Mouse (Mus musculus) embryo, embryonic 11 days (tissue): ENCODE measurements at regions not wholly inside any gene's neighbourhood (a gene's known extent, or its start where the extent isn't known, plus 50 kb on each side); places are given as distances from the start of the nearest gene placed in this dataset.

ENCODE experiments used
- DNase-seq: peaks from one replicate; pipeline ENCODE4 v3.0.0-alpha.2; 2015

DNA sequence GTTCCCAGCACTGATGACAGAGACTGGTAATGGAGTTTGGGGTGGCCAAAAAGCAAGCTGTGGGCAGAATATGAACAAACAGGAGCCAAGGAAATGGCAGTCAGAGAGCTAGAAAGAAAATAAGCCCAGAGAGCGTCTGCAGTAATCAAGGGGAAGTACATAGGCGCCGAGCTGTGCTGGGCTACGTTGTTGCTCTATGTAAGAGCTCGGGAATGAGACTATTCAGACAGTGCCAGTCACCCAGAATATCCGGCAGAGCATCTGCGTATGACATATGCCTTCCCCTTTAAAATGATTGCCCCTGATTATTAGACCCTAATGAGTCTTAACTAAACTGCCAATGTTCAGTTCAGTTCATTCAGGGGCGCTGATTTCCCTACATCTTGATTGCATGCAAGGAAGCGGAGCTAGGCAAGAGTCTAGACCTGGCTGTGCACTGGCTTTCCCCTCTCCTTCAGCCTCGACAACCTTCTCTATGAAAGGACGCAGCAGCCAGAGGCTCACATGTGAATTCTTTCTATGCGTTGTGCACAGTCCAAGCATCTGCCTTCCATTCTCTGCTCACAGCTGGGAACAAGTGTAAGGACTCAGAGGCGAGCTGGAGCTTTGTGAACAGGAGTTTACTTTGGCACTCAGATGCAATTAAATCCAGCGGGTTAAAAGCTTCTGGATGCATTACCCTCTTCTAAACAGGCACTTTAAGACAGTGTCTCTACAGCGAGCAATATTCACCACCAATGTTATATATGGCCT is 125.7 kb upstream of the Gdf10 start:
- DNase-seq: peak; percentile 42

DNA sequence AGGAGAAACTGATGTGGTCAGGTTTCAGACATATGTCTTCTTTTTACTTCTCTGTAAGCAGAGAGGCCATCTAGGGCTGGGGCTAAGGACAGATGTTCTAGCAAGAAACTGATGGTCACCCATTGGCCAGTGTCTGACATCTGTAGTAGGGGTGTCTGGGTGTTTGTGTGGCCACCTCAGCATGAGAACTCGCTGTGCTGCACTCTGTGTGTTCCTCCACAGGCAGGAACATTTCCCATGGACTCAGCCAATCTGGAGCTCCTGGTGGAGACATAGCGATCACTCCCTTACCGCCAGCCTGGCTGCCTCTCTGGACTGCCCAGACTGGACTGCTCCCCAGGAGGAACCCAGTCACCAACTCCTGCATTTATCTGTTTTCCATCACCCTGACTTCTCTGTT is 119.1 kb upstream of the Gdf10 start:
- no peak for DNase-seq

DNA sequence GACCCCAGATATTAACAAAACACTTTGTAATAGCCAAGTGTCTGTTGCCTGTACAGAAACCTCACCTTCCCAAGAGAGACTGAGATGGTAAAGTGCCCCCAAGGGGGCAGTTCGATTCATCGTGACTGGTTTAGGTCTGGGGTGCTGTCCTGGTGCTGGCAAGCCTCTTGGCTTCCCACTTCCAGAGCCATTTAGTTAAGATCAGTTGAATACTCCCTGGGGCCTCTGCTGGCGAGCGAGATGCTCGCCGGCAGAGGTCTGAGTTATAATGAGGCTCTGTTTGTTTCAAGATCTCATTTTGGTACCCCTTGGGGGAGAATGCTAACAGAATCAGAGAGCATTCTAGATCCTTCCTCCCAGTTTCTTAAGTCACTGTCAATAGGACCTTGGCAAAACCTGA is 118.7 kb upstream of the Gdf10 start:
- no peak for DNase-seq

DNA sequence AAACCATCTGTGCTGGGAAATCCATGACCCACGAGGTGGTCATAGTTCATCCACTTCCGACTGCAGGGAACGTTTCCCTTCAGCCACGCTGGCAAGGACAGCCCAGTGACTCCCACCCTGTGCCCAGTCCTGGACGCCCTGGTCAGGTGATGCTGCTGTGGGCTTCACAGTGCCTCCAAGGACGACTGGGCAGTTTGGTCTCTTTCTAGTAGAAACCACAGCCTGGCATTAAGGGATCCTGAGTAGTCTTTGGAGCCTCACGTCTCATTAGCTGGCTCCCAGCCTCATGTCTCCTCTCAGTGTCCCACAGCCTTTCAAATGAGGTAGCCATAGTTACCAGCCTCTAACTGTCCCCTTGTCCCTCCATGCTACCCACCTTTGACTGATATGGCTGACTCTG is 116.2 kb upstream of the Gdf10 start:
- DNase-seq: no peak

DNA sequence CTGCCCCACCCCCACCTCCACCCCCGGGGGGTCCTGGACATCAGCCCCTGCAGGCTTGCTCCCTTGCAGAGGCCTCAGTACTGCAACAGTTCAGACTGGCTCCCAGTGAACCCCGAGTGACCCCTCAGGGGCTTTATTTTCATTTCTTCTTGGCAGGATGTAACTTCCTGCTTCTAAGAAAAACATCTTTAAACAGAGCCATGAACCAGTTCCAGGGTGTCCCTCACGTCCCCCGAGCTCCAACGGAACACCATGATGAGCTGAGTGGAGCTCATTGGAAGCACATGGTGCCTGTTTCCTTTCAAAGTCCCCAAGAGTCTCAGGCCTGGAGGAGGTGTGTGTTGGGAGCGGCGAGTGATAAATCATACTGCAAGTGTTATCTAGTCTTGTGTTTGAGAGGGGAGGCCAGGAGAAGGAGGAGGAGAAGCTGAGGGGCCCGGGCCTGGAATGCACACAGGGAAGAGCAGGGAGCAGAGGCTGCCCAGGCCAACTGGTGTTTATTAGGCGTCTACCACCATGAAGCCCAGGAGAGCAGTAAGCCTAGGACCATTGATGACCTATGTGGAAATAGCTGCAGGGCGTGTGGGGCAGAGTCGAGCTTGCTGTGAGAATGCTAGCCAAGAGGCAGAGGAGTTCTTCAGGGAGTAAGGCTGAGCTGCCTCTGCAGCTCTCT is 114.7 kb upstream of the Gdf10 start:
- DNase-seq: peak; percentile 53

DNA sequence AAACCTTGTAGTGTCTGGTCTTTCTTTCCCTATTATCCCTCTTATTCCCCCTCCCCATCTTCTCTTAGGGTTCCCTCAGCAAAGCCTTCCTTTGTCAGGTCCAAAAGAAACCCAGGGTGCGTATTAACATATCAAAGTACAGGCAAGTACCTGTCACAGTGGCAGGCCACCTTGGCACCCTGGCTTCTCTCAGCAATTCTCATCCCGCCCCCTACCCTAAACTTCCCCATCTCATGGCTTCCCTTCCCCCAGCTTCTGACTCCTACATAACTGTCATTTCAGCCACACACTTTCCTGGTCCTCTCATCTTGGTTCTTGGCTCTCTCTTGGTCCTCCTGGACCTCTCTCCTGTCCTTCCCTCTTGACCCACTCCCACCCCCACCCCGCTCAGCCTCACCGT is 112.8 kb upstream of the Gdf10 start:
- no peak for DNase-seq

DNA sequence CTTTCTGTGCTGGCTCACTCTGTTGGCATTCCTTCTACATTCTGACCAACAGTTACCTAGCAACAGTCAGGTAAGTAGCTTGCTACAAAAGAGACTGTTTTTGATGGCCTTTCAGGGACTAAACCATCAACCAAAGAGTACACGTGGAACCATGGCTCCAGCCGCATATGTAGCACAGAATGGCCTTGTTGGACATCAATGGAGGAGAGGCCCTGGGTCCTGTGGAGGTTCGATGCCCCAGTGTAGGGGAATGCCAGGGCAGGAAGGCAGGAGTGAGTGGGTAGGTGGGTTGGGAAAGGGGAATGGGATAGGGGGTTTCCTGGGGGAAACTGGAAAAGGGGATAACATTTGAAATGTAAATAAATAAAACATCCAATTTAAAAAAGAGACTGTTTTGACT is 112.1 kb upstream of the Gdf10 start:
- no peak for DNase-seq

DNA sequence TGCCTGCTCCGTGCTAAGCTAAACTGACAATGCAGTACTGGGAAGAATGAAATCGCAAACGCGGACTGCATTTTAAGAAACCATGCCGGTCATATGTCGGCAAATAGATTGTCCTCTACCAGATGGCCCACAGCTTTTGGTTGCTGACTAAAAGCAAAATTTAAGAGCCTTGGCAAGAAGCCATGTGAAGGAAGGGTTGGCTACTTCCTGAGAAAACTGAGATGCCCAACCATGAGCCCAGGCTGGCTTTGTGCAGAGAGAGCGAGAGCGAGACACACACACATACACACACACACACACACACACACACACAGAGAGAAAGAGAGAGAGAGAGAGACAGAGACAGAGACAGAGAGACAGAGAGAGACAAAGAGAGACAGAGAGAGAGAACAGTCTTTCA is 111.1 kb upstream of the Gdf10 start:
- no peak for DNase-seq

DNA sequence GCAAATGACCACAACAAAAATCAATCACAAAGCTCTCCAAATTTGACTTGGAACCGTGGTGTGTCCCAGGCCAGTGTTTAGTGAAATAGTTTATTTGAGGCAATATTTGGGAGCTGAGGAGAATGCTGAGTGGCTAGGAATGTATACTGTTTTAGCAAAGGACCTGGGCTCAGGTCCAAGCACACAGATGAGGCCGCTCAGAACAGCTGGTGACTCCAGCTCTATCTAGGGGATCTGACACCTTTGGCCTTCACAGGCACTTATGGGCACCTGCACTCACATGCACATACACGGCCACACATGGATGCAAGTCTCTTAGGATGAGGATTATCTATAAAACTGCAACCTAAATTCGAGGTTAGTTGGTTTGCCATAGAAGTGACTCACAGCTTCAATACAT is 110.6 kb upstream of the Gdf10 start:
- no peak for DNase-seq

DNA sequence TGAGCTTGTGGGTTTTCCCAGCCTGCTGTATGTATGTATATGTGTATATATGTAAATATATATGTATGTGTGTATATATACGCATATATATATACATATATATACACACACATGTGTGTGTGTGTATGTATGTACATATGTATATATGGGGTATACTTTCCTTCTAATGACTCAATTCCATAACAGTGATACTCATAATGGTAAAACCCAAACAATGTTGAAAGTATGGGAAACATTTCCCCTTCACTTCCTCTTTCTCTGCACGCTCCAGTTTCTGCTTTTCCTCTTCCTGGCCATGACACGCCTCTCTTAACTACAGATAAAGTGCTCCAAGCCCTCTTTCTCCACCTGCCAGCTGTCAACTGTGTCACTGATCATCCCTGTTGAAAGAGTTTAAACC is 110.1 kb upstream of the Gdf10 start:
- no peak for DNase-seq

DNA sequence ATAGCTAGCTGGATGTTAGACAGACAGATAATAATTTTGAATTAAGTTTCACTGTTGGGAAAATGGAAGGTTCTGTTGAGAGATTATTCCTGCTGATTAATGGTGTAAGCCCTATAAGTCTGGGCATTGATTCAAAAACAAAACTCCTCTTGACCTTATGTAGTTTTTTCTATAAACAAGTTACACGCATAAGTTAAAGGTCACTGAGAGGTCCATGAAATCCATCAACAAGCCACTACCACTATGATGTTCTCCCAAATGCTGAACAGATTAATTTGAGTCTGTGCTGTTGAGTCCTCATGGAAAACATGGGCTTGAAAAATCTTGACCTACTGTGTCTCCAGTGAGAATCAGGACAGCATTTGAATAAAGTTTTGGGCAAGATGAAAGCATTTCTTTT is 109.3 kb upstream of the Gdf10 start:
- DNase-seq: no peak

DNA sequence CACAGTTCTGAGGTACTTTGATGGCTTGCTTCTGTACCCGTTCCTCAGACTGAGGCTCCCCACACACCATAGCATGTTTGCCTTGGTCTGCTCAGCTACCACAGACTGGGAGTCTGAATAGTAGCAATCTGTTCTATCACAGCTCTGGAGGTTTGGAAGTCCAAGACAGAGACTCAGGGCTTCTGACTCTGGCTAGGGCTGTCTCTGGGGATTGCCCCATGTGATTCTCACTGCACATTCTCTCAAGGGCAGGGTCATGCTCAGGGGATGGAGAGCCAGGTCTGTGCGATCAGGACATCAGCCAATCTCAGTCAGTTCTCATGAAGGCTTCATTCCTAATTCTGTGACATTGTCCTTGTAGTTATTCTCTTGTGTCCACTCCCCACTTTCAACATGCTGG is 108.8 kb upstream of the Gdf10 start:
- no peak for DNase-seq

DNA sequence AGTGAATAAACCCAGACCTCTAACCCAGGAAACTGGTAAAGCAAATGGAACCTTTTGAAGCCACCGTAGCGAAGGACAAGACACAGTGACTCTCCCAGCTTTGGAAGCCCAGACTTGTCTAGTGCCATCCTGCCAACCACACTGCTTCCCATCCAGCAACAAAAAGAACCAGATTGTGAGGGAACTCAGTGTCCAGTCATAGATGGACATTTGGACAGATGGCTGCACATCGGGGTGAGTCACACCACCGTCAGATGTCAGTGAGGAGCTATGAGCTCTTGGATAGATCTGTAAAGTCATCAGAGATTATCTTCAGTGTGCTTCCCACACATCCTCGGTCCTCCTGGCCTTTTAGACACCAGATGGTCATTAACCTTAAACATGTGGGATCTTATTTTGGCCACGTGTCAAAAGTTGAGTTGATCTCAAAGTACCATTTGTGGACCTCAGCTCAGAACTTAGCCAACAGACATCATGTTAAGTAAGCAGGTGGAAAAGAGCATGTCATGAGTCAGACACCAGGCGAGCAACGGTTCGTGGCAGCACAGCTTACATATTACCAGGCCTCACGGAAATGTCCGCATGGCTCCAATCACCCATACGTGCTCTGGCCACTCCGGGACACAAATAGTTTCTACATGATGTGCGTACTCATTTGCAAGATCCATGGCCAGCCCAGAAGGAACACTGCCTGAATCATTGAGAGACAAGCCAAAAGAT is 102.7 kb upstream of the Gdf10 start:
- DNase-seq: no peak

DNA sequence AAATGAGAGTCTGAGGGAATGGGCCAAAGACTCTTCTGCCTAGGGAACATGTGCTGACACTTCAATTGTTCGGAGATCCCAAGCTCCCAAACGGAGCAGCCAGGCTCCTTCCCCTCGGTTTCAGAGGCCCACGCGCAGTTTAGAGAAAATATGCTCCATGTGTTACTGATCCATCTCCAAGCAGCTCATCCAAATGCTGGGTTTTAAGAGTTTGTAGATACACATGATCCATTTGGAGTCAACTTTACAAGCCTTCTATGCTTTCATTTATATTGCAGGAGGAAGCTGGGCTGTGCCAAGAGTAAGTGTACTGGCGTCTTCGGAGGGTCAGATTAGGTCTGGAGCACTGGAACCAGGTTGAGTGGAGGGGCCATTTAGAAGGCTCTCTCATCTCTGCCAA is 102.0 kb upstream of the Gdf10 start:
- DNase-seq: no peak

DNA sequence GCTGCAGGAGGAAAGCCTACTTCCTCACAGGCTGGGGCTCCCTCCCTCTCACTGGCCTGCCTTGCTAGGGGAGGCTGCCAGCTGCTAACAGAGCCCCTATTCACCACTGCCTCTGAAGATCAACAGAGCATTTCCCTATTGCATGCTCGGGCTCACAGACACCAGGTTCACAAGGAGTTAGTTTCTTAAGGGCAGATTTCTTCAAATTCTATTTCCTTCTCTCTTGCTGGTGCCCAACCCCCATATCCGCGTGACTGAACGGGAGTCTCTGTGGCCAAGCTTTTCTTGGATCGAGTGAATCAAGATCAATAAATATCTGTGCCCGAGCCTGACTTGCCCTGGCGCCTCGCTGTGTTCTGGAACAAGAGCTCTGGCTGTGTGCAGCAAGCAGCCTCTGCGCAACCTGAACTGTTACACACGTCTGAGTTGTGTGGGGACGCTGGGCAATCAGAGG is 98.9 kb upstream of the Gdf10 start:
- peak; percentile 60 for DNase-seq

DNA sequence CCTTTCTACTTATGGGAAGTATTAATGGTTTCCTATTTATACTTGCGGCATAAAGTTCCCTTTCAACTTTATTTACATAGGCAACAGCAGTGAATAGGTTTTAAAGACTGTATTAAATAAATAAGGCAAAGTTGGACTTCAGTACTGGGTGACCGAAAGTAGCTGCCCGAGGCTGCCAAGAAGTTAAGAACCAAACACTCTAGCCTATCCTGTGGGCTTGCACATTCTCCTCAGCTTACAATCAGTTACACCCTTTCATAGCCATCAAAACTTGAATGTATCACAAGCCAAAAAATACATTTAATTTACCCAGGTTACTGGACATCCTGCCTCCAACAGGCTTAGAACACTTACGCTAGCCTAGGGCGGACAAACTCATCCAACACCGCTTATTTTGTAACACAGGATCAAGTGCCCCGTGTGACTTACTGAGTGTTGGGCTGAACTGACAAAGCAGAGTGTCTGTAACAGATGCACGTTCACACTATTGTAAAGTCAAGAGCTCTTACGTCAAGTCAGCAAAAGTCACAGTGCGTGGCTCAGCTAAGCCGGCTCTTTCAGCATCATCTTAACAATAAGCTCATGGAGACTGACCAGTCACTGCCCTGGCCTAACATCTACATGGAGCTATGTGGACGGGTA is 97.3 kb upstream of the Gdf10 start:
- DNase-seq: no peak

DNA sequence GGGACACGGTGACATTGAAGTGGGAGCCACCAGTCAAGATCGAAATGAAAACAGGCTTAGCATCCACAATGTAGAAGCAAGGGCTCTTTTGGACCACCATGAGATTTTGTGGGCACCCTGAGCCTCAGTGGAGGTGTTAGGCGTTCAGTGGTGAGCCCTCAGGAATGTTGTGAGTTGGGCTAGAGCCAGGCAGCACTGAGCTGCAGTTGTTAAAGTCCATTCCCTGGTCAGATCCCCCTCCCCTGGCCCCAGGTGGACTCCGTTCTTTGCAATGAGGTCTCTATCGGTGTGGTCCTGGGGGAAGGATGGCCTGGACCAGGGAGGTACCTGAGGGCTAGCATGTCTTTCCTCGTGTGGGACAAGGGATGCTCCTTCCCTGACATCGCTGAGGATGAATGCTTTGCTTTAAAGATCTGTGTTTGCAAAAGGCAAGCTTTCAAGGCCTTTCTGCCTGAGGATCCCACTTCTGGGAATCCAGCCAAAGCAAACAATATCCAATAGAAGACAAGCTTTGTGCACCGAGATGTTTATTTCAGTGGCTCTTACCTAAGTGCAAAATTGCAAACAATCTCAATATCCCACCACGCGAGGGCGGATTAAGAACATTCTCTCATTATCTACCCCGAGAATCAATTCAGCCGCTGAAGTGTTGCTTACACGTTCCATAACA is 90.6 kb upstream of the Gdf10 start:
- no peak for DNase-seq

DNA sequence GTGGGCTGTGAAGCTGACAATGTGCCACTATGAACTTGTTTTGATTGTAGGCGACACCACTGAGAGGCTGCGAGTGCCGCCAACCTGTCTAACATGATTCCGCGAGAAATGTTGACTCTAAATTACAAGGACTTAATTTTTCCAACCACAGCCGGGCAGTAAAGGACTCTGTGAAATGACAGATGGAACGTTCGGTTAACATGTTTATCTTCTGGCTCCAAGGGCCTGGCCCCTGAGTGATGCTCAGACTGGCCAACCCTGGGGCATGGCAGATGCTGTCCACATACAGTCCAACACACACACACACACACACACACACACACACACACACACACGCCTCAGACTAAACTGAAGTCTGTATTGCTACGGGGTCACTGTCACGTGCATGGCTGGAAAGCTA is 87.0 kb upstream of the Gdf10 start:
- DNase-seq: no peak

DNA sequence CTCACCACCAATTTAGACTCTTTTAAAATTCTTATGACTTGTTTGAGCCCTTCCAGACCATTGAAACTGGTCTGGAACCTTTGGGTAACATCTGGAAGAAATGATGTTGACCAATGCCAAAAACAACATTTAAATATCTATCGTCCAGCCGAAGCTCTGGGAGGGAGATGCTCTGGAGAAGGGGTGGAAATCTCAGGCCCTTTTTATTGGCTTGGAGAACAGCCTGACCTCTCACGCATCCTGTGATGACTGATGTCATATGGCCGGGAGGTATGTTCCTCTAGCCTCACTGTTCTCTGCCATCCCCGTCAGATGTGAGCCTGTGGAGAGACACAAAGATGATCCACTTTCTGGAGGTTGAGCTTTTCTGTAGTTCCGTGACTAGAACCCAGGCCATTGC is 81.6 kb upstream of the Gdf10 start:
- no peak for DNase-seq

DNA sequence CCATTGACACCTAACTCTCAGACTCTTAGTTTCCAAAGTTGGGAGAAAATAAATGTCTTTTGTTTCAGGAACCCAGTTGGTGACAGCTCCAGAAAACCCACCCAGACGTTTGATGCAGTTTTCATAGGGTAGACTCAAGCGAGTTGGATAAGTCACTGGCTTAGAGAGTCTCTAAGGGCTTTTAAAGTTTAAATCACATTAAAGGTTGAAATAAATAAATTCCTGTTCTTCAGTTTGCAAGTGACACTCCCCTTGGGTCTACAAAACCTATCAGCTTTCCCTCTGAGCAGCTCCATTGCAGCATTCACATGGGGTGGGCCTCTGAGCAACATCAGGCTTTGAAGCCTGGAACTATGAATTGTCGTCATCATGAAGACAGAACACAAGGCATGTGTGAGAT is 69.9 kb upstream of the Gdf10 start:
- no peak for DNase-seq

DNA sequence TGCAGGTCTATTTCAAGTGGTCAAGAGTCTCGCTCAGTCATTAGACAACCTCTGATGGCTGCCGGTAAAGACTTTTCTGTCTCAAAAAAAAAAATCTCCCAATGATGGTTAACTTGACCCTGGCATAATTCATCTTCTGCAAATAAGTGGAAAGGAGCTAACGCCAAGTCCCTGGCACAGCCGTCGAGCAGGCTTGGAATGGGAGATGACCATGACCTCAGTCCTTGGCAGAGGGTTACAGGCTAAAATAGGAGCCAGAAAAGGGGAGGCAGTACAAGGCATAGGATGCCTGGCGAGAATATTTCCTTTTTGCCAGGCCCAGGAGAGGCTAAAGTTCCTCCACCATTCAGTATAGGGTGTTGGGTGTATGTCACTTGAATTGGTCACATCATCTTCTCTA is 69.2 kb upstream of the Gdf10 start:
- no peak for DNase-seq

DNA sequence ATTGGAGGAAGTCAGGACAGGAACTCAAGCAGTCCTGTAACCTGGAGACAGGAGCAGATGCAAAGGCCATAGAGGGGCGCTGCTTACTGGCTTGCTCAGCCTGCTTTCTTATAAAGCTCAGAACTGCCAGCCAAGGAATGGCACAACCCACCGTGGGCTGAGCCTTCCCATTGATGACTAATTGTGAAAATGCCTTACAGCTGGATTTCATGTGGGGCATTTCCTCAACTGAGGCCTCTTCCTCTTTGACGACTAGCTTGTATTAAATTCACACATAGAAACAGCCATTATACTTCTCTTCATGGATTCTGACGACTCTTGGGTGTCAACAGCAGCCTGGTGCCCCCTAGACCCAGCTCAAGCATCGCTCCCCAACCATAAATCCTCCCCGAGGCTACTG is 66.4 kb upstream of the Gdf10 start:
- no peak for DNase-seq

DNA sequence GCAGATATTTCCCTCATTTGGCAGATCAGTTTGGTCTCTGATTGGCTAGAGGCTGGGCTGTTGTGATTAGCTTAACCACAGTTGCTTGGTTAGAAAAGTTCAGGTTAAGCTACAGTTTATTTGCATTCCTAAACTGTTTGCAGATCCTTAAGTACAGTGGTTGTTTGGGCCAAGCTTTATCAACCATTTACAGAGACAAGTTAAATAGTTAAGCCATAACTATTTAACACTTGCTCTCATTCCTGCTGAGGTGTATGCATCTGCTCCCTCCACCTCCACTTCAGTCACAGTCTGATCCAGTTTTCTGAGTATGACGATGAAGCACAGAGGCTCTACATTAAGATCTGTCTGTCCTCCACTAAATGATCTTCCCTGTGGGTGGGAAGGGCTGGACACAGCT is 58.6 kb upstream of the Gdf10 start:
- DNase-seq: no peak
